Mouse (Mus musculus) small intestine, adult 2 months (tissue): ENCODE results near the gene Atp9a. TPM values are rescaled to one million over a fixed set of nuclear protein-coding genes. Genes with fewer than 3 reads are reported as not detected.

ENCODE experiments used
- H3K27ac ChIP-seq: fragments of 200-500 bp; 2 replicates; pipeline ENCODE4 v1.5.1; 2012; ENCODE audit warnings: low read depth, low read length, control low read depth, inconsistent platforms; ENCODE audit not compliant: insufficient read depth
- H3K27me3 ChIP-seq: fragments of 200-500 bp; 2 replicates; pipeline ENCODE4 v1.6.1; 2012; ENCODE audit warnings: mild to moderate bottlenecking, moderate library complexity, low read length, inconsistent platforms; ENCODE audit not compliant: control insufficient read depth, insufficient read depth
- H3K36me3 ChIP-seq: fragments of 200-500 bp; 2 replicates; pipeline ENCODE4 v1.6.1; 2012; ENCODE audit warnings: mild to moderate bottlenecking, low read length, control low read depth, inconsistent platforms; ENCODE audit not compliant: control insufficient read depth, insufficient read depth
- H3K4me1 ChIP-seq: fragments of 200-500 bp; 2 replicates; pipeline ENCODE4 v1.6.1; 2012; ENCODE audit warnings: low read length, inconsistent platforms, mixed read lengths; ENCODE audit not compliant: control insufficient read depth, insufficient read depth, insufficient read length
- H3K4me3 ChIP-seq: fragments of 200-500 bp; 2 replicates; pipeline ENCODE4 v1.5.1; 2012; ENCODE audit warnings: low read depth, mild to moderate bottlenecking, control low read depth, inconsistent platforms, low read length, moderate library complexity
- CTCF ChIP-seq: fragments of 200-500 bp; IDR thresholded peaks from 2 replicates; pipeline ENCODE4 v1.5.1; 2012; ENCODE audit warnings: low read depth, mild to moderate bottlenecking, control low read depth, inconsistent platforms, low read length, moderate library complexity, mixed read lengths; ENCODE audit not compliant: insufficient replicate concordance, insufficient read length; ENCODE audit errors: extremely low read depth
- POLR2A ChIP-seq: fragments of 200-500 bp; IDR thresholded peaks from 2 replicates; pipeline ENCODE4 v1.6.1; 2012; ENCODE audit warnings: low read depth, mild to moderate bottlenecking, control low read depth, inconsistent platforms, low read length, moderate library complexity
- WGBS: fragments of 180-500 bp; shearing (Covaris S2); methylation state at CpG from one replicate; pipeline ENCODE4 v1.1.7; 2018; 5-methylcytosine and 5-hydroxymethylcytosine counted together
- polyA plus RNA-seq: library from polyadenylated mRNA; depleted of rRNA; stranded (reverse); fragments of >200 nt; gene quantifications from 2 replicates; pipeline ENCODE4 v1.2.3, GENCODE M21; 2012

Gene Atp9a
- polyA plus RNA-seq, 1 experiment: 196 TPM

GRCm38 (mm10) chr2:168600750-168601490, 141.3 kb downstream of the Atp9a start:
- H3K36me3 ChIP-seq: no peaks in the 10 kb centered on the region
- TF ChIP-seq CTCF: no peak
- peaks cover 21% of the 10 kb centered on the region for H3K27me3 ChIP-seq
- peak overlapping the region; percentile 51 for H3K4me3 ChIP-seq
- peaks cover 4% of the 10 kb centered on the region; the same call in 1 of the 2 replicates for H3K4me1 ChIP-seq
- no peak overlapping the region for H3K27ac ChIP-seq
- WGBS: 5% methylated on average over 32 of the region's 32 CpGs

- 79% methylated on average over 7 of the region's 7 CpGs for WGBS
Observed at GRCm38 (mm10) chr2:168595693-168596092, 146.5 kb downstream of the Atp9a start.

GRCm38 (mm10) chr2:168593676-168594075, 148.5 kb downstream of the Atp9a start:
- H3K4me3 ChIP-seq: no peak overlapping the region
- H3K27ac ChIP-seq: no peak overlapping the region
- H3K36me3 ChIP-seq: no peaks in the 10 kb centered on the region
- H3K4me1 ChIP-seq: peaks cover 5% of the 10 kb centered on the region
- WGBS: 81% methylated on average over 6 of the region's 6 CpGs
- TF ChIP-seq POLR2A (no peak), CTCF (no peak)
- H3K27me3 ChIP-seq: no peaks in the 10 kb centered on the region

More at GRCm38 (mm10) chr2:168595693-168596092, 146.5 kb downstream of the Atp9a start:
- Histone ChIP-seq H3K27ac (no peak overlapping the region), H3K36me3 (no peaks in the 10 kb centered on the region), H3K4me1 (peaks cover under 1% of the 10 kb centered on the region; the same call in 1 of the 2 replicates), H3K27me3 (peaks cover 8% of the 10 kb centered on the region), H3K4me3 (no peak overlapping the region)
- TF ChIP-seq CTCF (no peak), POLR2A (no peak)

- WGBS: 86% methylated on average over 5 of the region's 5 CpGs
- TF ChIP-seq CTCF: no peak
- no peak for TF ChIP-seq POLR2A
- H3K27ac ChIP-seq: no peak overlapping the region
- H3K27me3 ChIP-seq: no peaks in the 10 kb centered on the region
- H3K4me3 ChIP-seq: no peak overlapping the region
- H3K4me1 ChIP-seq: peaks cover 5% of the 10 kb centered on the region
- H3K36me3 ChIP-seq: no peaks in the 10 kb centered on the region
Observed at GRCm38 (mm10) chr2:168593004-168593403, 149.2 kb downstream of the Atp9a start.

- Histone ChIP-seq H3K27me3 (no peaks in the 10 kb centered on the region), H3K36me3 (no peaks in the 10 kb centered on the region), H3K27ac (peak overlapping the region; percentile 9; the same call in 1 of the 2 replicates), H3K4me3 (no peak overlapping the region), H3K4me1 (peaks cover 5% of the 10 kb centered on the region)
- no peak for TF ChIP-seq CTCF
- no peak; the same call in 1 of the 2 replicates for TF ChIP-seq POLR2A
- 54% methylated on average over 2 of the region's 2 CpGs for WGBS
Observed at GRCm38 (mm10) chr2:168591076-168591475, 151.1 kb downstream of the Atp9a start.

GRCm38 (mm10) chr2:168590556-168590955, 151.7 kb downstream of the Atp9a start:
- no peaks in the 10 kb centered on the region for H3K36me3 ChIP-seq
- peak overlapping the region; percentile 41 for H3K4me3 ChIP-seq
- H3K27me3 ChIP-seq: no peaks in the 10 kb centered on the region
- peaks cover 5% of the 10 kb centered on the region for H3K4me1 ChIP-seq
- peak overlapping the region; percentile 42; the same call in 1 of the 2 replicates for H3K27ac ChIP-seq
- WGBS: 47% methylated on average over 10 of the region's 10 CpGs
- TF ChIP-seq CTCF: no peak
- no peak for TF ChIP-seq POLR2A

GRCm38 (mm10) chr2:168590168-168590551, 152.0 kb downstream of the Atp9a start:
- H3K27ac ChIP-seq: peak overlapping the region; percentile 42; the same call in 1 of the 2 replicates
- H3K27me3 ChIP-seq: no peaks in the 10 kb centered on the region
- H3K4me3 ChIP-seq: peak overlapping the region; percentile 75
- no peaks in the 10 kb centered on the region for H3K36me3 ChIP-seq
- TF ChIP-seq CTCF (no peak), POLR2A (no peak)
- H3K4me1 ChIP-seq: peaks cover 5% of the 10 kb centered on the region
- WGBS: 1% methylated on average over 38 of the region's 38 CpGs
